Mouse (Mus musculus): ENCODE data around the gene Alk. TPM values are rescaled to one million over a fixed set of nuclear protein-coding genes. Genes with fewer than 3 reads are reported as not detected.

Gene Alk
- total RNA-seq (2021), result not detected
- long read RNA-seq, experiment 1, result 0 reads
- long read RNA-seq, experiment 2, result 0 reads

- Histone ChIP-seq H3K27ac (no peak within 1 kb of the TSS), H3K4me3 (peak within 1 kb of the TSS; percentile 58)
- no peak for TF ChIP-seq CTCF (IDR thresholded peaks at IDR 0.05)
- peak; percentile 77 for DNase-seq
- intact Hi-C loops (cut with DNase I), result loop anchor here (5.0 kb wide), 1 partner anchor 183 kb away; no protein-coding TSS in a partner anchor
Measured at GRCm38 (mm10) chr17:72604610-72604980, at the start of gene Alk. Gene Alk (minus strand): TSS chr17:72604627.

DNA sequence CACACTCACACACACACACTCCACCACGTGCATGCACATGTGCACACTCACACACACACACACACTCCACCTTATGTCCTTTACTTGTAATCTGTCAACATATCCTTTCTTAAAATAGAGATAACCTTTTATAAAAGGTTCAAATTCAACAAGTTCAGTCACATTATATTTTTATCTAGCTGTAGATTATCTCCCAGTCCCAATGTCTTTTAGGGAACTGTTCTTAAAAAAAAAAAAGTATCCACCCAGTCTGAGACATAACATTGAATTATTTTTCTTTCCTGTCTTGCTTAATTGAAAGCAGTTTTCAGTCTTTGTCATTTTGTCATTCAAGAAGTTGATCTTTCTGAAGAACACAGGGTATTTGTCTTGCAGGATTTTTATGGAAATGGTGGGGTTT lies 48.4 kb upstream of the Alk start:
- intact Hi-C loops (cut with DNase I), result no loop called here
- H3K27ac ChIP-seq, result no peak overlapping the region
- TF ChIP-seq CTCF (IDR thresholded peaks at IDR 0.05), result no peak
- no peak overlapping the region for H3K4me3 ChIP-seq
- DNase-seq, result no peak

- Histone ChIP-seq H3K4me3 (no peak overlapping the region), H3K27ac (no peak overlapping the region)
- no peak for DNase-seq
- intact Hi-C loops (cut with DNase I), result no loop called here
- no peak for TF ChIP-seq CTCF (IDR thresholded peaks at IDR 0.05)
Measured at GRCm38 (mm10) chr17:72648607-72649217, 44.3 kb upstream of the Alk start.

GRCm38 (mm10) chr17:72646167-72646566 lies 41.7 kb upstream of the Alk start:
- intact Hi-C loops (cut with DNase I), result no loop called here
- DNase-seq, result no peak

GRCm38 (mm10) chr17:72640095-72640494 lies 35.7 kb upstream of the Alk start:
- intact Hi-C loops (cut with DNase I), result no loop called here
- Histone ChIP-seq H3K4me3 (no peak overlapping the region), H3K27ac (no peak overlapping the region)
- TF ChIP-seq CTCF (IDR thresholded peaks at IDR 0.05), result no peak
- DNase-seq, result no peak

More at GRCm38 (mm10) chr17:72646167-72646566, 41.7 kb upstream of the Alk start:
- no peak for TF ChIP-seq CTCF (IDR thresholded peaks at IDR 0.05)
- Histone ChIP-seq H3K27ac (no peak overlapping the region), H3K4me3 (no peak overlapping the region)

DNA sequence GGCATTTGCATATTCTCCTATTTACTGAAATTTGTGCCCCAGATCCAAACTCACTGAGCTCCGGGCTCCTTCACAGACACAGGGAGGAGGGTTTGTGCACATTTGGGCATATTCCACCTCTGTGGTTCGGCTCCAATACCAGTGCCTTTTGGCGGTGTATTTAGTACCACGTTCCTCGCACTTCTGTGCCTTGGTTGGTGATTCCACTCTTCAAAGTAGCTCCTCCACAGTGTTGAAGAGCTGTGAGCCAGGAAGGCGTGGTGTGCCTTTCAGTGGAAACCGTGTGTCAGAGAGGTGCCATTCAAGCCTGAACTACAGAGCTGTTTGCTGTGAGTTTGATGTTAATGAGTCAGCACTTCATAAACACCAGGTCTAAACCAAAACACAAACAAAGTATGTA lies 35.0 kb upstream of the Alk start:
- no peak overlapping the region for H3K4me3 ChIP-seq
- intact Hi-C loops (cut with DNase I), result no loop called here
- no peak for TF ChIP-seq CTCF (IDR thresholded peaks at IDR 0.05)
- H3K27ac ChIP-seq, result no peak overlapping the region
- no peak for DNase-seq

GRCm38 (mm10) chr17:72606251-72606650 lies 1.8 kb upstream of the Alk start:
- intact Hi-C loops (cut with DNase I), result no loop called here
- Histone ChIP-seq H3K27ac (no peak overlapping the region), H3K4me3 (no peak overlapping the region)
- DNase-seq, result peak; percentile 75
- TF ChIP-seq CTCF (IDR thresholded peaks at IDR 0.05), result peak; percentile 77

DNA sequence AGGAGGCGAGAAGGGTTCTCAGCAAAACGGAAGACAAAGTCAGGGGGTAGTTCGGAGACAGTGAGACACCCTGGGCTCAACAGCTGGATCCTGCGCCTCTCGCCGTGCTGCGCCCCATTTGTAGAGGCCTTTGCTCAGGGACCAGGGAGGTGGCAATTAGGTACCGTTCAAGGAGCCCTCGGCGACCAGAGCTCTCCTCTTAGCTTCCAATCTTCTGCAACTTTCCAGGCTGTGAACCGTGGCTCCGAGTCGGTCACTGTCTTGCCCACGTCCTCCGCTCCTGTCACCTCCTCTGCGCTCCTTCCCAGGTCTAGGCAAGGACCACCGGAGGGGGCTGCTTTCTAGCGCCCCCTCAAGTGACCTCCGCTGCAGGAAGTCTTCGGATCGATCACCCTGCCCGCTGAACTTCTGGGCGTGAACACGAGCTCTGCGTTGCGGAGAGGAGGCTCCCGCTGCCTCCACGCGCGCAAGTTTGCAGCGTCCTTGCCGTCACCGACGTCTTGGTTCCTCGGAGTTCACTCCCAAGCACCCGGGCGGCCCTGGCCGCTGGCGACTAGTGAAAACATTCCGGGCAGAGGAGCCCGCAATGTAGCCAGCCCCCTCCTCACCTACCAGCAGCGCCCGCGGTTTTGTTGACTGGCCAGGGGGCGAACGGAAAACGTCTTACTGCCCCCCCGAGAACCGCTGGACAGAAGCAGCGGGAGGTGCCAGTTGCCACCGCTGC lies 379 bp downstream of the Alk start:
- peak overlapping the region; percentile 58 for H3K4me3 ChIP-seq
- intact Hi-C loops (cut with DNase I), result loop anchor here (5.0 kb wide), 1 partner anchor 183 kb away; no protein-coding TSS in a partner anchor
- no peak for DNase-seq
- TF ChIP-seq CTCF (IDR thresholded peaks at IDR 0.05), result no peak
- H3K27ac ChIP-seq, result no peak overlapping the region

DNA sequence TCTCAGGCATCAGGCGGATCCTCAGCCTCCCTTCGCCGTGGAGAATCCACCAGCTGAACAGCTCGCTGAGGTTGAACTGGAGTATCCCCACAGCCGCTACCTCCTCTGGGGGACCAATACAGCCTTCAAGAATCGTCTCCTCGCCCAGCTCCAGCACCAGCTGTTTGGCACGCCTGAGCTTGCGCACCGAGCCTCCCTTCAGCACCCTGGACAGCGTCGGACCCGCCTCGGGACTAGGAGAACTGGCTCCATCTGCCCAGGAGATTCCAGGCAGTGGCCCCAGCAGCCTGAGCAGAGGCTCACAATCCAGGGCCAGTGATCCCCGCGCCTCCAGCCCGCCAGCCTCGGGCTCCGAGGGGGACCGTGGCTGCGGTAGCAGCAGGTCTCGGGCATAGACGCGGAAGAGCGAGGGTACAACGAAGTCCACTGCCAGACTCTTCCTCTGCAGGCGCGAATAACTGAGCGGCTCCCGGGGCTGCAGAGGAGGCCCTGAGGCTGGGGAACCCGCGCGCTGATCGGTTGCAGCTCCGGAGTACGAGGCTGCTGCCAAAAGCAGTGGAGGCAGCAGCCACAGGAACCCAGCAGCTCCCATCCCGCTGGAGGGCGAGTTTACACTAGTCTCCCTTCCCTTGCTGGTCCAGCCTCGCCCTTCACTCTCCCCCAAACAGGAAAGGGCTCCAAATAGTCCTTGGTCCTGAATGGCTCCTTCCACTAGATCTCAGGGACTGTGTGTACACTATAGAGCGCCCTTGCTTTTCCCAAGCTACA lies 1.1 kb downstream of the Alk start:
- Histone ChIP-seq H3K27ac (no peak overlapping the region), H3K4me3 (no peak overlapping the region)
- intact Hi-C loops (cut with DNase I), result loop anchor here (5.0 kb wide), 1 partner anchor 184 kb away; no protein-coding TSS in a partner anchor
- no peak for TF ChIP-seq CTCF (IDR thresholded peaks at IDR 0.05)
- peak; percentile 71 for DNase-seq

DNA sequence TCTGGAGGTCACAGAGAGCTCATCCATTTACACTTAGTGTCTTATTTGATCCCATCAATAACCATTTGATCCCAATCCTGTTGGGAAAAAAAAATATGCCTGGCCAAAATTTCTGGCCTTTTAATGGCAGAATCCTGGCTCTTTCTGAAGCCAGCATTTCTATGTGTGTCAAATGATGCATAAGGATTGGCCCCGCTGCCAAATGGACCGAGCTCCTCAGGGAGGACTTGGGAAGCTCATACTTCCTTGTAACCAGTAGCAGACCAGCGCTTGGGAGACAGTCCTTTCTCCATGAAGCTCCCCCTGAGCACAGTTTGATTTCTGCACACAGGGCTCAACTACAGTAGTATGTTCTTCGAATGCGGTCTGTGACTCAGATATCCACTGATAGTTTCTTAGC lies 3.6 kb downstream of the Alk start:
- intact Hi-C loops (cut with DNase I), result loop anchor here (5.0 kb wide), 1 partner anchor 186 kb away; no protein-coding TSS in a partner anchor
- Histone ChIP-seq H3K27ac (no peak overlapping the region), H3K4me3 (no peak overlapping the region)
- DNase-seq, result no peak
- TF ChIP-seq CTCF (IDR thresholded peaks at IDR 0.05), result no peak

DNA sequence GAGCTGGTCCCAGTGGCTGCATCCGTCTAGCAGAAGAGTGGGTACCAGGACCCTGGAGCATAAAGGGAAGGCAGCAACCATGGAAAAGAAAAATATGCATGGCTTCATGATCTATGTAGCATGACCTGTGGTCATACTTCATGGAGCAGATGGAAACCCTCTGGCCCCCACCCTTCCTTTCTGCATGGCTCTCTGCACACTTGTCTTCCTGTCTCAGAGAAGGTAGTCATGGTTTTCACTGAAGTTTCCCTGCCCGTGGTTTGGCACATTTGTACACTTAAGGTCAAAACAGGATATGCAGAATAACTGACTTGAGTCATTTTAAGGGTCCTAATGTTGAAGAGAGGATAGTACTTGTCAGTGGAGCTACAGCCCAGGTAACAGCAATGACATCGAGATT lies 16.8 kb downstream of the Alk start:
- H3K27ac ChIP-seq, result no peak overlapping the region
- no peak for DNase-seq
- no peak overlapping the region for H3K4me3 ChIP-seq
- no peak for TF ChIP-seq CTCF (IDR thresholded peaks at IDR 0.05)
- intact Hi-C loops (cut with DNase I), result no loop called here

DNA sequence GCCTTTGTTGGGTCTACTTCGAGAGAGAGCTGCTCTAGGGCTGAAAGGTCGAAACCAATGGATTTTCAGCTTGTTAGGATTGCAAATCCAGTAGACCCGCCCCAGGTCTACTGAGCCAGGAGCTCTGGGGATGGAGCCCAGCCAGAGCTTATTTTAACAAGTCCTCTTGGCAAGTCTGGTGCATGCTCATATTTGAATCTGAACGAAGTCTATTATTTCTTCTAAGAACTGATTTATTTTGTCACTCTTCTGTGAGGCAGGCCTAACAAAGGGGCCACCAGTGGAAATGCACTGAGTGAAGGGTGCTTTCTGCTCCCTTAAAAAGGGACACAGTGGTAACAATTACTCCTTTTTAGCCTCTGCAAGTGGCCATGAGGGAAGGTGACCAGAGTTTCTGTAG lies 24.3 kb downstream of the Alk start:
- DNase-seq, result no peak
- H3K4me3 ChIP-seq, result no peak overlapping the region
- no peak overlapping the region for H3K27ac ChIP-seq
- no peak for TF ChIP-seq CTCF (IDR thresholded peaks at IDR 0.05)
- intact Hi-C loops (cut with DNase I), result no loop called here

- Histone ChIP-seq H3K27ac (no peak overlapping the region), H3K4me3 (no peak overlapping the region)
- intact Hi-C loops (cut with DNase I), result no loop called here
- DNase-seq, result no peak
- no peak for TF ChIP-seq CTCF (IDR thresholded peaks at IDR 0.05)
Measured at GRCm38 (mm10) chr17:72579321-72579720, 25.1 kb downstream of the Alk start.

Data from gastrocnemius, adult 2 months (tissue).